Mouse (Mus musculus) C2C12 (cell line): ENCODE measurements around the gene Icosl. TPM values are rescaled to one million over a fixed set of nuclear protein-coding genes. Genes with fewer than 3 reads are reported as not detected.

Experiments
- H3K27me3 ChIP-seq: one replicate; pipeline ENCODE4 v1.6.1; 2011; ENCODE audit not compliant: control insufficient read depth, insufficient read depth, insufficient read length
- H3K36me3 ChIP-seq: one replicate; pipeline ENCODE4 v1.6.1; 2011; ENCODE audit not compliant: control insufficient read depth, insufficient read depth
- H3K4me3 ChIP-seq: one replicate; pipeline ENCODE4 v1.5.1; 2011; ENCODE audit warnings: mild to moderate bottlenecking, control low read depth; ENCODE audit not compliant: poor library complexity, insufficient read depth, severe bottlenecking
- H3K79me2 ChIP-seq: one replicate; pipeline ENCODE4 v1.6.1; 2011; ENCODE audit not compliant: control insufficient read depth, insufficient read depth
- H3K79me3 ChIP-seq: one replicate; pipeline ENCODE4 v1.6.1; 2011; ENCODE audit warnings: low read depth, control low read depth
- H3ac ChIP-seq: one replicate; pipeline ENCODE3; 2011; ENCODE audit warnings: low read depth; ENCODE audit not compliant: control insufficient read depth, insufficient read length
- CEBPB ChIP-seq: IDR thresholded peaks from one replicate; pipeline ENCODE4 v1.6.1; 2011; ENCODE audit warnings: low read depth, mild to moderate bottlenecking, control low read depth, moderate library complexity
- CTCF ChIP-seq: IDR thresholded peaks from one replicate; pipeline ENCODE4 v1.5.1; 2011; ENCODE audit not compliant: control insufficient read depth, insufficient read depth, insufficient read length
- FOSL1 ChIP-seq: IDR thresholded peaks from one replicate; pipeline ENCODE4 v1.8.0; 2011; ENCODE audit warnings: mild to moderate bottlenecking, low read length; ENCODE audit not compliant: poor library complexity, insufficient read depth, severe bottlenecking
- MAX ChIP-seq: IDR thresholded peaks from one replicate; pipeline ENCODE4 v1.6.1; 2011; ENCODE audit warnings: mild to moderate bottlenecking, control low read depth
- MYOD1 ChIP-seq: IDR thresholded peaks from one replicate; pipeline ENCODE4 v1.6.1; 2011; ENCODE audit warnings: low read depth; ENCODE audit not compliant: control insufficient read depth, insufficient read length
- MYOG ChIP-seq: IDR thresholded peaks from one replicate; pipeline ENCODE4 v1.6.1; 2011; ENCODE audit not compliant: control insufficient read depth, insufficient read length; ENCODE audit errors: extremely low read depth
- USF1 ChIP-seq: IDR thresholded peaks from one replicate; pipeline ENCODE4 v1.6.1; 2011; ENCODE audit warnings: low read depth, mild to moderate bottlenecking, control low read depth, moderate library complexity
- polyA plus RNA-seq: library from polyadenylated mRNA; unstranded; fragments of >200 nt; fragmentation: generic; extraction: Trizol; gene quantifications from one replicate; pipeline ENCODE4 v1.2.1, GENCODE M21; 2012; ENCODE audit warnings: missing spikeins

Icosl gene
- polyA plus RNA-seq, 1 experiment, result 0.06 TPM

DNA sequence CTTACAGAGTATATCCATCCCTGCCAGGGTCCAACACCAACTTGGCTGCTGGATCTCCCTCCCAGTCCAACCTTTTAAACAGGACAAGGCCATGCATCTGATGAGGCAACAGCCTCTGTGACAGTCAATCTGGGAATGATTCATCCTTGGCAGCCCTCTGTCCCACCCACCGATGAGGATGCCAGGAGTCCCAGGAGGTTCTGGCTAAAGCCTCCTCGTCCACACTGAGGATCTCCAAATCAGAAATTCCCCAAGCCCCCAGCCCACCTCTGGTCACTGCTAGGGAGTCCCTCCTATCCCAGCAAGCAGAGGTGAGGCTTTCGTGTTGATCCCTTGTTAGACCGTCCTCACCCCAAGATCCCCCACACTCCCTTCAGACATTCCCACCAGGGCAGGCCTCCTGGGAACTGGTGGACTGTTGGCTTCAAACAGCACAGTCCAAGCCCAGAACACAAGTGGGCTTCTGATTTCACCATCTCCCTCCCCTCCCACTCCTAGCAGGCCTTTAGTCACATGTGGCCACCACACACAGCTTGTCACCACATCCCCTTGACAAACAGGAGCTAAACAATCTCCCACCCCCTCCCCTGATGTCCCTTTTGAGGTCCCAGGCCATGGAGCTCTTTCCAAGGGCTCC is 11.0 kb downstream of the Icosl start:
- Histone ChIP-seq H3K4me3 (no peak overlapping the region), H3ac (no peak overlapping the region), H3K36me3 (no peaks in the 10 kb centered on the region), H3K79me3 (no peaks in the 10 kb centered on the region), H3K27me3 (peaks cover 23% of the 10 kb centered on the region), H3K79me2 (no peaks in the 10 kb centered on the region)
- TF ChIP-seq CTCF (no peak), CEBPB (peak; percentile 71)

- TF ChIP-seq MYOG (no peak), CEBPB (no peak), CTCF (no peak), USF1 (no peak), FOSL1 (no peak), MYOD1 (no peak), MAX (no peak)
These were observed 15.0 kb downstream of the Icosl start for GRCm38 (mm10) chr10:78084073-78084472.

GRCm38 (mm10) chr10:78085711-78086110 is 16.6 kb downstream of the Icosl start:
- Histone ChIP-seq H3K27me3 (no peaks in the 10 kb centered on the region), H3ac (no peak overlapping the region), H3K4me3 (no peak overlapping the region), H3K79me2 (no peaks in the 10 kb centered on the region), H3K79me3 (no peaks in the 10 kb centered on the region), H3K36me3 (no peaks in the 10 kb centered on the region)
- TF ChIP-seq CTCF (no peak), MYOD1 (no peak), MAX (no peak), USF1 (no peak), FOSL1 (no peak), CEBPB (no peak)

More at GRCm38 (mm10) chr10:78084073-78084472, 15.0 kb downstream of the Icosl start:
- no peaks in the 10 kb centered on the region for H3K79me2 ChIP-seq
- no peak overlapping the region for H3K4me3 ChIP-seq
- H3K79me3 ChIP-seq, result no peaks in the 10 kb centered on the region
- H3K27me3 ChIP-seq, result peaks cover under 1% of the 10 kb centered on the region
- H3ac ChIP-seq, result no peak overlapping the region
- no peaks in the 10 kb centered on the region for H3K36me3 ChIP-seq

- Histone ChIP-seq H3K79me3 (no peaks in the 10 kb centered on the region), H3K27me3 (no peaks in the 10 kb centered on the region), H3ac (no peak overlapping the region), H3K36me3 (no peaks in the 10 kb centered on the region), H3K79me2 (no peaks in the 10 kb centered on the region), H3K4me3 (no peak overlapping the region)
- TF ChIP-seq USF1 (no peak), CTCF (no peak), MYOG (no peak), MAX (no peak), FOSL1 (no peak), CEBPB (no peak), MYOD1 (no peak)
These were observed 17.5 kb downstream of the Icosl start for GRCm38 (mm10) chr10:78086444-78087061.

GRCm38 (mm10) chr10:78087101-78087511 is 18.0 kb downstream of the Icosl start:
- Histone ChIP-seq H3K79me3 (no peaks in the 10 kb centered on the region), H3K27me3 (no peaks in the 10 kb centered on the region), H3K4me3 (no peak overlapping the region), H3K79me2 (no peaks in the 10 kb centered on the region), H3K36me3 (no peaks in the 10 kb centered on the region), H3ac (no peak overlapping the region)
- TF ChIP-seq MYOG (no peak), MYOD1 (no peak), FOSL1 (no peak), MAX (no peak), CEBPB (no peak)

DNA sequence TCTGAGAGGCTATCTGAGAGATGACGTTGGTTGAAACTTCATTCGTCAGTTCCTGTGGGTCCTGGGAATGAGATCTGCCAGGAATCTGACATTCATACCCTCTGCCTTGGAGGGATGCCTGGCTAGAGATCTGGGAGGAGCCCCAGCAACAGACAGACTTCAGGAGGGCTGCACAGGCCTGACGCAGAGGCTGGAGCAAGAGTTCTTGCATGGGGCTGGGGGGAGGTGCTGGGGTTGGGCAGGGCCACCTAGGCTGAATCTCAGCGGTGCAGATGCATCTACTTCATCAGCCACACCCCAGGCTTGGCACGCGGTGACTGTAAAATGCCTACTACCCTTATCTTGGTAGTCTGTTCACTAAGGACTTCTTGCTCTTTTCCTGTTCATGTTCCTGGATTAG is 21.1 kb downstream of the Icosl start:
- H3K79me3 ChIP-seq, result no peaks in the 10 kb centered on the region
- H3K36me3 ChIP-seq, result no peaks in the 10 kb centered on the region
- TF ChIP-seq USF1, result no peak
- no peak for TF ChIP-seq MYOD1
- no peak for TF ChIP-seq MYOG
- no peak for TF ChIP-seq CTCF
- no peak for TF ChIP-seq FOSL1
- TF ChIP-seq CEBPB, result no peak
- TF ChIP-seq MAX, result no peak
- no peaks in the 10 kb centered on the region for H3K27me3 ChIP-seq
- no peak overlapping the region for H3K4me3 ChIP-seq
- no peak overlapping the region for H3ac ChIP-seq
- no peaks in the 10 kb centered on the region for H3K79me2 ChIP-seq
